Mouse (Mus musculus) 3134 (cell line): ENCODE results near the gene Strip2.

Experiments used
- DNase-seq: peaks from one replicate; pipeline ENCODE4 v3.0.0-alpha.2; 2011; ENCODE audit warnings: low spot score; ENCODE audit not compliant: insufficient read length; ENCODE audit errors: extremely low read depth

Strip2 gene

DNA sequence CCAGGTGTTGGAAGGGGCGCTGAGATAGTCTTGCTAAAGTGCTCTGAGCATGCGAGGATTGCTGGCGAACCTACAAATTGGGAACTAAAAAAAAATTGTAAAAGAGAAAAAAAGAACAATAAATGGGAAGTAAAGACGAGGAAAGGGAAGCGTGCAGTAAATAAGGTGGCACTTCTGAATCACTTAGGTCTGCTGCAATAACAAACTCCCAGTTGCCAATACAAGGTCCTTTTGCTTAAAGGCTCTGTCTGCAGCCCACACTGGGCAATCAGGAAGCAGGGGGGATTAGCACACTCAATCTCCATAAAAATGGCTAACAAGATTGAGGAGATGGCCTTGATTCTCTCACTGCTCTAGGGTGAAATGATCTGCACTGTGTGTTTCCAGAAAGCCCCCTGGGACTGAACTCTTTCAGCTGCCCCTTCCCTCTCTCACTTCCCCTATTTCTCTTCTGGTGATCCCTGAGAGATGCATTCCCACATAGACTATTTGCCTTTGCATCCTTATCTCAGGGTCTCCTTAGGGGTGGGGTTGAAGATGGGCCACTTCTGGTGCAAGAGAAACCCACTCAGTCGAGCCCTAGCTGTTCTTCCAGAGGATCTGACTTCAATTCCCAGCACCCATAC is 8.9 kb downstream of the Strip2 start:
- no peak for DNase-seq

DNA sequence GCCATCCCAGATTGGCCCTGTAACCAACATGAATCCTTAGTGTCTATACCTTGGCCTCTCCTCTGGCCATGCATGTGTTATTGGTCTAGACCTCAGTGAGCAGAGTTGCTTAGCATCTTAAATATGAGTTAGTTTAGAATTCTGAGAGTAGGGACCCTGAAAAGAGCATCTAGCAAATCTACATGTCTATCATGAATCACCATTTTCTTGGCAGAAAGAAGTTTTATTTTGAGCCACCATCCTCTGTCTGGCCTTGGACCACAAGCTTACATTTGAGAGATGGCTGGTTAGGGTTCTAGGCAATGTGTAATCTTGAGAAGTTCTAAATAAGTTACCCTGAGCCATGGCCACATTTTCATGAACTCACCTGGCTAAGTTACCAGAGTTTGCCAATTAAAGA is 13.3 kb downstream of the Strip2 start:
- no peak for DNase-seq

DNA sequence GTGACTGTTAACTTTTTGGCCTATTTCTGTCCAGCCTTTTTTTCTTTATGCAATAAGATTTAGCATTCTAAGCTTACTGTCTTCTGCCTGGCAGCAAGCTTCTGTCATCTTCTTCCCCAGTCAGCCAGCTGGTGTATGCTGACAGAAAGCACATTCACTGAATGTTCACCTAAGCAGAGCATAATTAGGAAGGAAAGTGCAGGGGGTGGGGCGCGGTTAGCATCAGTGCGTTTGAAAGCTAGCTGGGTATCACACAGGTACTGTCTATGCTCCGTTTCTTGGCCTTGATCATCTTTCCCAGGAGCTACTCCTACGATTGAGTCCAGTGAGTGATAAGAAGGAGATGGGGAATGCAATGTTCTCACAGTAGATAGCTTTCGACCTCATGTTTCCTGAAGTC is 13.9 kb downstream of the Strip2 start:
- DNase-seq: no peak

DNA sequence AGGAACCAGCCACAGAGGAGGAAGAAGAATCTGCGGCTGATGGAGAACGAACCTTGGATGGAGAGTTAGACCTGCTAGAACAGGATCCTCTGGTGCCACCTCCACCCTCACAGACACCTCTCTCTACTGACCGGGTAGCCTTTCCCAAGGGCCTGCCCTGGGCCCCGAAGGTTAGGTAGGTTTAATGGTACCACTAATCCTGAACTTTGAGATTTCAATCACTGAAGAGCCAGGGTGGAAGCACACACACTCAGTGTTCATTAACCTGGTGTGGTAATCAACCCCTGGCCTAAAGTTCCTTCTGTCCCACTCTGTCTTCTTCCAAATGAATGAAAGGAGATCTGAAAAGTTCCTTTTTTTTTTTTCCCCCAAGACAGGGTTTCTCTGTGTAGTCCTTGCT is 14.4 kb downstream of the Strip2 start:
- no peak for DNase-seq

DNA sequence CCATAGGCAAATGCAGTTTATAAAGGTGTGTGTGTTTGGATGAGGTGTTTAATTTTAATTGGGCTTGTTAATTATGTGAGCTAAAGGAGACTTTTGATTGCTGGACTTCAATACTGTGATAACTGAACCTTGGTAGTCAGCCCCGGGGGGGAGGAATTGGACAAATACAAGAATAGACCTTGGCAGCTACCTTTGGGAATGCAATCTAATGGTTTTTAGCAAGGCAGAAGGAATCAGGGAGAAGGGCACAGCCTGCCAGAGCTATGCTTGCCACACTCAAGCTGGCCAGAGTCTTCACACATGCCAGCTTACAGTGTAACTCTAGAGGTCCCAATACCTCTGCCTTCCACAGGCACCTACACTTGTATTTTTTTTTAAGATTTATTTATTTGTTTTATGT is 18.9 kb downstream of the Strip2 start:
- DNase-seq: no peak

DNA sequence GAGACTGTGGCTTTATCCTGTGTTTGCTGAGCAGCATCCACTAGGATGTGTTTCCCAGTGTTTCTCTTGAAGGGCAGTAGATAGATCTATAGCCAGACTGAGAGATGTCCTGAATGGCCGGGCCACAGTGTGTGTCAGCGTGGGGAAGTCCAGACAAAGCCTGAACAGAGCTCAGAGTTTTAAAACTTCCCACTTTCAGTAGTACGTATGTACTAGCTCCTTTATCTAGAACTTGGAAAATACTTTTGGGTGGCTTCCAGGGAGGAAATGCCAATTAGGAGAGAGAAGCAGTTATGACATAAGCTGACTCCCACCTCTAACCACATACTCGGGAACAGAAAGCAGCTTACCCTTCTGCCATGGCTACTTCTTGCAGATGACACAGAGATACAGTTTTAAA is 23.6 kb downstream of the Strip2 start:
- no peak for DNase-seq

DNA sequence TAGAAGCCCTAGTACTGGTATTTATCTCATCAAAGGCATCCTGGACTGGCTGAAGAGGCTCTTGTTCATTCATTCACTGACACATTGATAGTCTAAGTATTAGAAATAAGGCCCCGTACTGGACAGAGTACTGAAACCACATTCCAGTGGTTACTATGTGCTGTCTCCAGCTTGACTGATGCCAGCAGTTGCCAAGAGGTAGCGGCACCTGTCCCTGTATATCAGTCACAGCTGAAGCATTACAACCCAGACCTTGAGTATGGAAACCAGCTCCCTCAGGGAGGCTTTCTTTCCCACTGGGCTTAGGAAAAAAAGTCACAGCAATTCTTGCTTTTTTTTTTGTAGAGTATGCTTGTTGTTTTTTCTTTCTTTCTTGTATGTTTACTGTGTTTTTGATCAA is 24.2 kb downstream of the Strip2 start:
- no peak for DNase-seq

DNA sequence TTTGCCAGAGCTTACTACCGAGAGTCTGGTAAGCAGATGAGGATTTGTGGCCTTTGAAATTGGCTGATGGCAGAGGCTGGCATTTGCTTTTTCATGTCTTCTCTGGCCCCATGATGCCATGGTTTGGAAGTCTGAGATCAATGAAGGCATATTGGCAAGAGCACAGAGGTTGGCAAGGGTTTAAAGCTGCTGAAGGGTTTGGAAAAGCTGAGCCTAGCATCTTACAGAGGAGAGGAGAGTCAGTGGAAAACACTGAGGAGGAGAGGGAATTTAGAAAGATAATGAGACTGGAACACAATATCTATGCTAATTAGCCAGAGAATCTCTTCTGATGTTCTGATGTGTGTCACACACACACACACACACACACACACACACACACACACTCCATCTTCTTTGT is 27.7 kb downstream of the Strip2 start:
- DNase-seq: no peak

DNA sequence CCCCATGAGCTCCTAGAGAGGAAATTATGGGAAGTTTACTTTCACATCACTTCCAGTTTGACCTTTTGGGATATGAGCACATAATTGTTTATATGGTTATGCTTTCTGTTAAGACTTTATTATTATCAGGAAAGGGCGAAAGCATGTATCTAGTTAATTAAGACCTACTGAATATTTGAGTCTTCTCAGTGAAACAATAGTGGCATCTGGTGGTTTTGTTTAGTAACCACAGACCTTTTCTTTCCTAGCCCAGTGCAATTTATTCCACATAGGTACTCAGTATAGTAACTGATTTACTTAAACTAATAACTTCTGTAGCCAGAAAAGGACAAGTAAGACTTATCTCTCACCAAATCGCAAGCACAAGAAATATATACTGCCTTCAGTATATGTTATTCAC is 29.8 kb downstream of the Strip2 start:
- DNase-seq: no peak

DNA sequence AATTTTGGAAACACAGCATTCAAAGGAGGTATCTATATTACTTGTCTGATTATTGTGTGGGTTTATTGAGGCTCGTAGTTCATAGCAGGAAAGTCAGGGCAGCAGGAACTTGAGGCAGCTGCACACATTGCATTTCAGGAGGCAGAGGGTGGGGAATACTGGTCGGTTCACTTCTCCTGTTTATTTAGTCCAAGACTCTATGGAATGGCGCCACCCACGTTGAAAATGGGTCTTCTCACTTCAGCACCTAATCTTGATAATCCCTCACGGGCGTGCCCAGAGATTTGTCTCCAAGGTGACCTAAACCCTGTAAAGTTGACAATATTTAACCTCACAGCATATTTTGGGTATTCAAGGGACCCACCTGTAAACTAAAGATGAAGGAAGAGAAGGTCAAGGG is 31.0 kb downstream of the Strip2 start:
- DNase-seq: no peak

DNA sequence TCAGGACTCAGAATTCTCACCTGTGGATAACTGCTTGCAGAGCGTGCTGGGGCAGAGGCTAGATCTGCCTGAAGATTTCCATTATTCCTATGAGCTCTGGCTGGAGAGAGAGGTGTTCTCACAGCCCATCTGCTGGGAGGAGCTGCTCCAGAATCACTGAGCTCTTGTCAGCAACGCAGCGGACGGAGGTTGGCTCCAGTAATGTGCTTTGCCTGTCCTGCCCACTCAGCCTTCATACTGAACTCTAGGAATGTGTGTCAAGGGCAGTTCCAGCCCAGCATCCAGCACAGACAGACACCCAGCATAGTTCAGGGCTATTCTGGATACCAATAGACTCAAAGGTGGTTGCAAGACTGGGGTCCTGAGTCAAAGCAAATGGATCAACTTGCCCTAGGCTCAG is 39.9 kb downstream of the Strip2 start:
- no peak for DNase-seq

DNA sequence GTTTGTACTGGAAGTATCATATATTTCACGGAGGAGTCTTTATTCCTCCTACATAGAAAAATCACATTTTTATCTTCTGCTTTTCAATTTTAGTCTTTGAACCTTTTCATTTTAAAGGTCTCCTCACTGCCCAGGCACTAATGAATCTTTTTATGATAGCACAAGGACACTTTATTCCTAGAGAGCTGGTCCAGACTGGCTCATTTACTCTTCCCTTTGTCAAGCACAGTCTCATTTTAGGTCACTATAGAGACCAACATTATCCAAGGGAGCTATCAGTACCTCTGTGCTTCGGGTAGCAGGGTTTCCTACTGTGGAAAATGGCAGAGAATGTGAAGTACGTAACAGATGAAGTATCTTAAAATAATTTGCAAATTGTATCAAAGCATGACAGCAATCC is 41.9 kb downstream of the Strip2 start:
- no peak for DNase-seq

DNA sequence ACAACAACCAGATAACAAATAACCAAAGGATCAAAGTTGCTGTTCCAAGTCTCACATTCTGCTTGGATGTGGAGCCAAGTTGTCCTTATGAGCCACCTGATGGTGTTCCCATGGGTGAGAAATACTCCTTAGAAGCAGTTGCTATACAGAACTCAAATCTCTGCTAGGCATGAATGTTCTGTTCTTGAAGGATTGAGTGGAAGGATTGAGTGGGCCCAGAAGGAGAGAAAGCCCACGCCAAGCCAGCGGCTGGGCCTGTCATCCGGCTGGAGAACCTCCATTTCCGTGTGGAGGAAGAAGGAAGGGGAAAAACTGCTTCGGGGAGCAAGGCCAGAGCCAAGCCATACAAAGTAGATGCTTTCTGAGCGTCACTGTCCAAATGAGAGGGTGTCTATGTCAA is 44.3 kb downstream of the Strip2 start:
- no peak for DNase-seq

DNA sequence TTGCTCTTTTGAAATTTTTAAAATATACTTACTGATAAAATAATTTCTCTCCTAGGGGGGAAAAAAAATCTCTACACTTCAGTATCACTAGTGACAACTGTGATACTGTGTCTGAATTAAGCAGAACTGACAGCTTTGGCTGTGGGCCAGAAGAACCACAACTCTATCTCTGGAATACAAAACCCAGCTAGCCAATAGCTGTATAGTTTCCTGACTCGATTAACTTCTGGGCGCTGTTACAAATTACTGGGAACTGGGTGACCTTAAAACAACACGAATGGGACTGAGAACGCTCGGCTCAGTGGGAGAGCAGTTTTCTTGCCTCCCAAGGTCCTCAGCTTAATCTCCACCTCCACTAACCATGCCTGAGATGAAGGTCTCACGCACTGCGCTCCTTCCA is 51.1 kb downstream of the Strip2 start:
- DNase-seq: no peak

DNA sequence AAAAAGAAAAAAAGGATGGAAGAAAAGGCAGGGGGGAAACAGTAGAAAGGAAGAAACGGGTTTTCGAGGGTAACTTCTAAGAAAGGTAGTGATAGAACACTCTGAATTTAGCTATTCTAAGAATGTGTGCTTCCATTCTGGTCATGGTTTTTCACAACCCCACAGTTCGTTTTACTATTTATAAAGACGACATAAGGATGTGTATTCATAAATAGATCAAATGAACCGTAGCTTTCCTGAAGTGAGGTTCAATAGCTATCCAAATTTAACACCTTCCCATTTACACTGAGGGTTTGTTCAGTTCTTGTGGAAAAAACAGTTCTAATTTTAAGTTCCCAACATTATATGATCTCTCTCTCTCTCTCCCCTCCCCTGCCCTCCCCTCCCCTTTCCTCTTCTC is 56.5 kb downstream of the Strip2 start:
- DNase-seq: no peak

DNA sequence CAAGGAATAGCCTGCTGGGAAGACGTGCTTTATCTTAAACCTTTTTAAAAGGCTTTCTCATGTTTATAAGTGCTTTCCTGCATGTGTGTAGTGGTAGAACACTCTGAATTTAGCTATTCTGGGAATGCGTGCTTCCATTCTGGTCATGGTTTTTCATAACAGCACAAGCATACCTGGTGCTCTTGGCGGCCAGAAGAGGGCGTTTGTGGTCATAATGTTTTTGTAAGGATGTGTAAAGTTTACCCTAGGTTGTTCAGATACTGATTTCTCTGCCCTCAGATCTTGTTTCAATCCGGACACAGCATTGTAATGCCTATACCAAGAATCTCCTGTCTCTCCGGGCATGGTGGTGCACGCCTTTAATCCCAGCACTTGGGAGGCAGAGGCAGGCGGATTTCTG is 58.0 kb downstream of the Strip2 start:
- no peak for DNase-seq

DNA sequence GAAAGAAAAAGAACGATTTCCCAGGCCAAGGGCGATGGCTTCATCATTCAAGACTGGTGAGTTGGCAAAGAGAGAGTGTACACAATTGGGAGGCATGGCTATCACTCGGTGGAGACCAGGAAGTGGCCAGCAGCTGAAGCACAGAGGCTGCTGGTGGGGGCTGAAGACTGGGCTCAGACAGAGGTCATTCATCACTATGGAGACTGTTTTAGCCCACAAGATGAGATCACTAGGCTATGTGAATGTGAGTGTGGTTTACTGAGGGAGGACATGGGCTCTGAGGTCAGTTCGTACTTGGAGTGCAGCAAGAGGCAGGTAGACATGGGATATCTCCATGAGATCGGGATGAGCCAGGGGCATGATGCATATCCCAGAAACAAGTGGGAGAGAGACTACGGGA is 63.6 kb downstream of the Strip2 start:
- DNase-seq: peak; percentile 18

DNA sequence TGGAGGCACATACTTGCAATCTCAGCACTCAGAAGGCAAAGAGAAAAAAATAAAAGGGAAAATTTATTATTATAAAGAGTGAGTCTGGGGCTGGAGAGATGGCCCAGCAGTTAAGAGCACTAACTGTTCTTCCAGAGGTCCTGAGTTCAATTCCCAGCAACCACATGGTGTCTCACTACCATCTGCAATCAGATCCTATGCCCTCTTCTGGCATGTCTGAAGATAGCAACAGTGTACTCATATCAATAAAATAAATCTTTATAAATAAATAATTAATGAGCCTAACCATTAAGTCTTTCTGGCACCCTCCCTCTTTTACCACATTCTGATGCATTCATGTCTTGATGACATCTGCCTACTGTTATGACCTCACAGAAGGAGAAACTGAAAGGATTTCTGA is 65.0 kb downstream of the Strip2 start:
- DNase-seq: no peak

DNA sequence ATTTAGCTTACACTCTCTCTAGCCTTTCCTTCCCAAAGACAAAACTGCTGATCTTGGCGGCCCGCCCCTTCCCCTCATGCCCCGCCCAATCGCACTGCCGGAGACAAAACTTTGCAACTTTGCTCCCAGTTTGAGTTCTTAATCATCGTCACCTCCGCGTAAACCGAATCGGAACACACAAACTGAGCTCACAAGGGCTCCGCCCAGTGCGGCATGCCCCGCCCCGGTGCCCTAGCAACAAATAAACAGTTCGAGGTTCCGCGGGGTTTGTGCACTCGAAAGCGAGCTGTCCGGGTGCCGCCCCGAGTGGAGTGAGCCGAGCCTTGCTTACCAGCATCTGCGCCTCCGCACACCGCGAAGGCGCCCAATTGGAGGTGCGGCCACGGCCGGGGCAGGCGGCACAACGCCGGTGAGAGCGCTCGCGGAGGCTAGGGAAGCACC is 68.3 kb downstream of the Strip2 start:
- peak; percentile 56 for DNase-seq

DNA sequence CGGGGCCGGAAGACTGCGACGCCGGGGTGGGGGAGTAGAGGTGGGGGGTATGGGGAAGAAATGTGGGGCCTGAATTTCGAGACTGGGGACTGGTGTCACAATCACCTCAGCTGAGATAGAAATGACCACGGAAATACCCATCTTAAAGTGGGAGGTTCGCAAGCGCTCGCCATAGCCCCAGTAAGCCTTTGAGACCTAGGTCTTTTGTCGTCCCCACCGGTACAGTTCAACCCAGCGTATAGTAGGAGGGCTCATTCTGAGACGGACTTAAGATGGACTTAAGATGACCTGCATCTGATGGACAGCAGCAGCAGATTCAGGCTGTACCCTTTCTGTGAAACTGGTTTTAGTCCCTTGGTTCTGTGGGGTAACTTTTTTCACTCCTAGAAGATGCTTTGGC is 68.7 kb downstream of the Strip2 start:
- no peak for DNase-seq

DNA sequence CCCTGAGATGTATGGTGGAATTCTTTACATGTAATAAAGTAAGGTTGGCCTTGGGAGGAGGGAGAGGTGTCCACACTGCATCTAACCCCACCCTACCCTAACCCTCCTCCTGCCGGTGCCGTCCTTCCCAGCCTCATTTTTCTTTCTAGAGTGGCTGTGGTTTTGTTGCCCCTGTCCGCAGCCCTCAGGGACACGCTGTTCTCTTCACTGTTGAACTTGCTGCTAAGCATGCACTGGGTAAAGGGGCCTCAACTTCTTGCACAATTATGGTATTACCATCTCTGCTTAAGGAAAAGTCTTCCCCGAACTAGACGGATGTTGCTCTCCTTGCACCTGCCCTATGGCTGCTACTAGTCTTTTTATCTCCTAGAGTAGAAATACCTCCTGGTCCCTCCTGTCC is 69.2 kb downstream of the Strip2 start:
- DNase-seq: no peak

DNA sequence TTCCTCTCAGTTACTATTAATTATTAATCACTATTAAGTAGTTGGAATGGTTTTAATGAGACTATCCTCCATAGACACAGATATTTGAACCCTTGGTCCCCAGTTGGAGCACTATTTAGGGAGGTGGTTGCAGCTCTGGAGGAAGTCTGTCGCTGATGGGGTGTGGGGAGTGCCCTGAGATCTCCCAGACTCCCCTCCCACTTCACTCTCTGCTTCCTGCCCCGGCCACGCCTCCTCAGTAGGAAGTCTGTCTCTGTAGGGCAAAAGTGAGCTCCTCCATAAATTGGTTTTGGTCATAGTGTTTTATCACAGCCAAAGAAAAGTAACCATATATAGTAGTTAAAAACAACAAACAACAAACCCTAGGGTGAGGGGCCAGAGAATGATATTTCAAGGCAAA is 70.4 kb downstream of the Strip2 start:
- DNase-seq: no peak

DNA sequence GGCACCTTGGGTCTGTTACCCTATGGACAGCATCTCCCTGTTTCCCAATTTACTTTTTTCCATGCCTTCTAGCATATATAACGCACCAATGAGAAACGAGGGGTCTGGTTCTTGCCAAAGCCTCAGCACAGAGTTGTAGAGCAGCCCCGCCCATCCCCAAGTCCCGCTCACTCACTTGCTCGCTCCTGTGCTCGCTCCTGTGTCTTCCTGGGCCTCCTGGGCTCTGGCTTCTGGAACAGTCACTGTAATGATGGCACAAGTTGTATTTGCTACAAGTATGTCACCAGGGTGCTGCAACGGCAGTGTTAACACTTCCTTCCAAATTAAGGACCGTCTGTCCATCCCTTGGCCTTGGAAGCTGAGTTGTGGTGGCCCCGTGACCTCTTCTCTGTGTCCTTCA is 81.3 kb downstream of the Strip2 start:
- DNase-seq: no peak
